Comparison of ENCODE assay signal across 8 mouse cellular contexts in the genomic region with DNA sequence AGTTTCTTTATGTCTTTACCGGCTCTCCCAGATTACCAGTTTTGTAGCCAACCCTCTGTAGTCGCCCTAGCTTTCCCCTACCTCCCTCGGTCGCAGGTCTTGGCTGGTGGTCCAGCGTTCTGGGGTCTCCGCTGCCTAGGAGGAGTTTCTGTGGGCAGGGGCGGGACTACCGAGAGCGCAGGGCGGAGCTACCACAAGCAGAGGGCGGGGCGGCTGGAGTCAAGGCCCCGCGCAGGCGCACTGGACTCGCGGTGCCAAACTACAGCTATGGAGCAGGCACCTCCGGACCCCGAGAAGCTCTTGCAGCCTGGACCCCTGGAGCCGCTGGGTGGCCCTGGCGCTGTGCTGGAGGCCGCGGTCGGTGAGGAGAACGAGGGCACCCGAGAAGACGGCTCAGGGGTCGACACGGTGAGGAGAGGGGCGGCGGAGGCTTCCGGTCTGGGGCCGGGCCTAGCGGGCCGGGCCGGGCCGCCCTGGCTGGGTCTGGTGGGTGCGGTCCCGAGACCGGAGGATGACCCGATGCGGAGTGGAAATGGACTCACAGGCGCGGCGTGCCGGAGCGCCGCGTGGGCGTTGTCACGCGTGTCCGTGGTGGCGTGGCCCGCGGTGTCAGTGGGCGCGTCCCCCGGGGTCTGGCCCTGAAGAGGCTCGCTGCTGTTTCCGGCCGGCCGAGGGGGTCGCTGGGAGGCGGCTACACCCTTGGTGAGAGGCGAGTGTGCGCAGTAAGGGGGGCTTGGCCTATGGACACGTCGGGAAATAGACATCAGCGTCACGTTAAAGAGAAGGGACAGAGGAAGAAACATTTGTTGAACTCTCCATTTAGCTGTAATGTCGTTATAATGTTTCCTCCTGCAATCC. TPM values are rescaled to one million over a fixed set of nuclear protein-coding genes. Genes with fewer than 3 reads are reported as not detected.
A peak's percentile ranks its signal among the peaks of the same experiment; 100 is the strongest.
DNase-seq lines count a peak whose midpoint lies in the region; ATAC-seq lines count a peak whose summit lies in the region.

A gene (plus strand): TSS at position 249 of the 858 bp plus-strand sequence.

- no peaks in the 10 kb centered on the region for H3K27me3 ChIP-seq in hindbrain, embryonic 11.5 days (ENCODE audit: control insufficient read depth, insufficient read depth, low read length)

- peak within 1 kb of the TSS; percentile 51 for H3K4me2 ChIP-seq in hindbrain, embryonic 11.5 days (replicated peaks; ENCODE audit: low read depth, low read length)

- no peaks in the 10 kb centered on the region for H3K4me1 ChIP-seq in hindbrain, embryonic 11.5 days (replicated peaks; ENCODE audit: control insufficient read depth, insufficient read depth, low read length)

- DNase-seq in MN1 (ENCODE audit: low spot score): peak; percentile 89
- peak; percentile 91 for DNase-seq in cerebellum, adult 9-10 months
- peak; percentile 80 to 93 for DNase-seq in frontal cortex, adult 2 months (ENCODE audit: extremely low spot score in 1 of 2, low spot score in 1 of 2)
- peak; percentile 98 for DNase-seq in hindbrain, embryonic 11.5 days (ENCODE audit: low spot score)
- peak; percentile 94 to 96 for DNase-seq in layer of hippocampus, postnatal 10 days (ENCODE audit: low spot score in 2 of 2)
- peak; percentile 95 for DNase-seq in lung, postnatal 10 days
- DNase-seq in ovary, postnatal 36 days (ENCODE audit: low spot score): peak; percentile 94
- peak; percentile 96 for DNase-seq in thymus, postnatal 25 days

- peak; percentile 94 for ATAC-seq in hindbrain, embryonic 11.5 days (ENCODE audit: low FRiP score)

- peak within 1 kb of the TSS; percentile 85 for H3K9ac ChIP-seq in hindbrain, embryonic 11.5 days (ENCODE audit: low read depth, low read length)

- H3K27ac ChIP-seq in hindbrain, embryonic 11.5 days (ENCODE audit: low read depth, low read length): 0 out of 2 replicates have a peak within 1 kb of the TSS, but pooled peaks have one; percentile 43

- no peaks in the 10 kb centered on the region for H3K36me3 ChIP-seq in hindbrain, embryonic 11.5 days (ENCODE audit: control insufficient read depth, insufficient read depth, low read length)

- H3K4me3 ChIP-seq in hindbrain, embryonic 11.5 days (ENCODE audit: low read depth, low read length): peak within 1 kb of the TSS; percentile 84

- WGBS in hindbrain, embryonic 11.5 days: 0% methylated on average over 68 of the region's 72 CpGs

- H3K9me3 ChIP-seq in hindbrain, embryonic 11.5 days (ENCODE audit: control insufficient read depth, low read length): no peaks in the 10 kb centered on the region

RNA-seq across cellular contexts. Expression of the gene that starts here (rescaled TPM):
- polyA plus RNA-seq in frontal cortex, adult 2 months (2012; rRNA removed): 28.1 and 31.4 TPM in 2 replicates
- 77.2 and 87.4 TPM in 2 replicates for polyA plus RNA-seq in hindbrain, embryonic 11.5 days (2014; fragmentation: Nextera tagmentation; extraction: Ambion mirVana)
- 10 to 100 TPM; 59.6 to 59.7 TPM for total RNA-seq in layer of hippocampus, postnatal 10 days (2021)

Comparison
In these comparisons a context has a peak if more than half of its experiments do, and no peak if none do; other contexts are left out.
1. Peak in every context shown above with its lines: DNase-seq, ATAC-seq, H3K4me3 ChIP-seq and H3K27ac ChIP-seq.